19 mouse cellular contexts compared by ENCODE assay signal in genomic region chr9:90827474-90827873, GRCm38 (mm10).
"Had no signal": no experiment of that assay in that cellular context is flagged by ENCODE, and none has a peak within 500 bp of the region (broad histone marks: within the 10 kb centered on the region; RNA-seq: fewer than 3 reads in every experiment).

No protein-coding gene starts in this region.

- H3K9me3 ChIP-seq: midbrain, embryonic 10.5 days; midbrain, embryonic 12.5 days; neural tube, embryonic 12.5 days had no signal

- H3K27ac ChIP-seq: liver, embryonic 14.5 days; midbrain, embryonic 10.5 days; midbrain, embryonic 12.5 days; neural tube, embryonic 12.5 days had no signal

- H3K27me3 ChIP-seq: midbrain, embryonic 12.5 days; neural tube, embryonic 12.5 days had no signal

- DNase-seq: lung, adult 18-20 months; lung, embryonic 14.5 days; lung, postnatal 10 days; lung, postnatal 4 days; midbrain, embryonic 14.5 days; retina, postnatal 1 day; right cerebral cortex, adult 18-20 months; right cerebral cortex, postnatal 25 days; right cerebral cortex, postnatal 4 days; spleen, adult 18-20 months; thymus, adult 18-20 months; thymus, postnatal 14 days; thymus, postnatal 36 days had no signal

- H3K4me3 ChIP-seq: midbrain, embryonic 10.5 days; midbrain, embryonic 12.5 days; myocyte; neural tube, embryonic 12.5 days had no signal

- H3K36me3 ChIP-seq: midbrain, embryonic 10.5 days; midbrain, embryonic 12.5 days; neural tube, embryonic 12.5 days had no signal

- H3K4me2 ChIP-seq: lung, embryonic 14.5 days; midbrain, embryonic 12.5 days; neural tube, embryonic 12.5 days had no signal

- ATAC-seq: midbrain, embryonic 16.5 days had no signal

- H3K9ac ChIP-seq: liver, embryonic 14.5 days; lung, embryonic 14.5 days; midbrain, embryonic 12.5 days; neural tube, embryonic 12.5 days had no signal
